Mouse (Mus musculus): ENCODE measurements around the gene Evi5. TPM values are rescaled to one million over a fixed set of nuclear protein-coding genes. Genes with fewer than 3 reads are reported as not detected.

Gene Evi5
- polyA plus RNA-seq, 1 experiment from 2014 or later = 50.2 TPM

GRCm38 (mm10) chr5:107703207-107703763, 171.6 kb downstream of the Evi5 start:
- Histone ChIP-seq H3K9me3 (ENCODE audit: control insufficient read depth, low read length) (no peaks in the 10 kb centered on the region), H3K4me3 (ENCODE audit: control insufficient read depth in 1 of 2, insufficient read depth in 1 of 2, low read depth in 1 of 2, low read length in 2 of 2) (no peak overlapping the region), H3K27me3 (ENCODE audit: control insufficient read depth, insufficient read depth, low read length) (no peaks in the 10 kb centered on the region), H3K4me2 (ENCODE audit: low read length) (no peak overlapping the region), H3K9ac (ENCODE audit: low read length) (no peak overlapping the region), H3K4me1 (ENCODE audit: control insufficient read depth in 2 of 2, insufficient read depth in 2 of 2, low read length in 2 of 2) (peaks cover 0 to 4% of the 10 kb centered on the region in 2 experiments; a peak in 1 of 4 replicates), H3K27ac (replicated peaks in 1 of 2; ENCODE audit: control insufficient read depth in 1 of 2, insufficient read depth in 1 of 2, low read depth in 2 of 2, low read length in 2 of 2) (no peak overlapping the region), H3K36me3 (ENCODE audit: control insufficient read depth, insufficient read depth, low read length) (no peaks in the 10 kb centered on the region)
- WGBS = 82% methylated on average over 6 of the region's 6 CpGs
- no peak for ATAC-seq (ENCODE audit: insufficient number of reproducible peaks, insufficient read depth, low FRiP score, low read depth)

GRCm38 (mm10) chr5:107701658-107702057, 173.2 kb downstream of the Evi5 start:
- H3K4me3 ChIP-seq (ENCODE audit: control insufficient read depth in 1 of 2, insufficient read depth in 1 of 2, low read depth in 1 of 2, low read length in 2 of 2) = no peak overlapping the region
- no peaks in the 10 kb centered on the region for H3K36me3 ChIP-seq (ENCODE audit: control insufficient read depth, insufficient read depth, low read length)
- no peaks in the 10 kb centered on the region for H3K27me3 ChIP-seq (ENCODE audit: control insufficient read depth, insufficient read depth, low read length)
- H3K27ac ChIP-seq (replicated peaks in 1 of 2; ENCODE audit: control insufficient read depth in 1 of 2, insufficient read depth in 1 of 2, low read depth in 2 of 2, low read length in 2 of 2) = no peak overlapping the region
- no peak for ATAC-seq (ENCODE audit: insufficient number of reproducible peaks, insufficient read depth, low FRiP score, low read depth)
- no peak overlapping the region for H3K4me2 ChIP-seq (ENCODE audit: low read length)
- 87% methylated on average over 9 of the region's 9 CpGs for WGBS
- H3K9me3 ChIP-seq (ENCODE audit: control insufficient read depth, low read length) = 0 out of 2 replicates have a peak, but pooled peaks cover 3% of the 10 kb centered on the region
- H3K9ac ChIP-seq (ENCODE audit: low read length) = no peak overlapping the region
- H3K4me1 ChIP-seq (ENCODE audit: control insufficient read depth in 2 of 2, insufficient read depth in 2 of 2, low read length in 2 of 2) = peaks cover 0 to 4% of the 10 kb centered on the region in 2 experiments; a peak in 1 of 4 replicates

DNA sequence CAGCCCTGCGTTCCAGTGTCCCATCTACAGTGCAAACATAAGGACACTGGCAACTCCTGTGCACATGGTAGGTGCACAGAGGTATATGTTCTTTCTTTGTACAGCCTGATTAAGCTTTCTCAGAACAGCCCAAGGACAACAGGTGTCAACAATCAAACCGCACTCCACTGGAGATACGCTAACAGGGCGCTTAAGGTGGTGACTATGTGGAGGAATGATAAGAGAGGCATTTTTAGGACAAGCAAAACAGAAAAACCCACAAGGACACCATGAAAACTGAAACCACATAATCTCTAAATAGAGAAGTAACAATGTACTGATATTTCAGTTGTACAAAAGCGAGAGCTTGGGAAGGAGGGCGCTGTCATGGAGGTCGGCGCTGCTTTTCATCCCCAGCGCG, 174.0 kb downstream of the Evi5 start:
- WGBS = 44% methylated on average over 10 of the region's 10 CpGs
- no peaks in the 10 kb centered on the region for H3K36me3 ChIP-seq (ENCODE audit: control insufficient read depth, insufficient read depth, low read length)
- H3K4me1 ChIP-seq (ENCODE audit: control insufficient read depth in 2 of 2, insufficient read depth in 2 of 2, low read length in 2 of 2) = peaks cover 0 to 4% of the 10 kb centered on the region in 2 experiments; a peak in 1 of 4 replicates
- no peak overlapping the region for H3K27ac ChIP-seq (replicated peaks in 1 of 2; ENCODE audit: control insufficient read depth in 1 of 2, insufficient read depth in 1 of 2, low read depth in 2 of 2, low read length in 2 of 2)
- no peak for ATAC-seq (ENCODE audit: insufficient number of reproducible peaks, insufficient read depth, low FRiP score, low read depth)
- H3K27me3 ChIP-seq (ENCODE audit: control insufficient read depth, insufficient read depth, low read length) = no peaks in the 10 kb centered on the region
- no peak overlapping the region for H3K4me3 ChIP-seq (ENCODE audit: control insufficient read depth in 1 of 2, insufficient read depth in 1 of 2, low read depth in 1 of 2, low read length in 2 of 2)
- 0 out of 2 replicates have a peak, but pooled peaks cover 3% of the 10 kb centered on the region for H3K9me3 ChIP-seq (ENCODE audit: control insufficient read depth, low read length)
- H3K9ac ChIP-seq (ENCODE audit: low read length) = no peak overlapping the region
- H3K4me2 ChIP-seq (ENCODE audit: low read length) = peak overlapping the region; percentile 34

- Histone ChIP-seq H3K36me3 (ENCODE audit: control insufficient read depth, insufficient read depth, low read length) (no peaks in the 10 kb centered on the region), H3K4me3 (ENCODE audit: control insufficient read depth in 1 of 2, insufficient read depth in 1 of 2, low read depth in 1 of 2, low read length in 2 of 2) (no peak overlapping the region), H3K9ac (ENCODE audit: low read length) (no peak overlapping the region), H3K27ac (replicated peaks in 1 of 2; ENCODE audit: control insufficient read depth in 1 of 2, insufficient read depth in 1 of 2, low read depth in 2 of 2, low read length in 2 of 2) (no peak overlapping the region), H3K9me3 (ENCODE audit: control insufficient read depth, low read length) (0 out of 2 replicates have a peak, but pooled peaks cover 3% of the 10 kb centered on the region), H3K4me1 (ENCODE audit: control insufficient read depth in 2 of 2, insufficient read depth in 2 of 2, low read length in 2 of 2) (peaks cover 0 to 4% of the 10 kb centered on the region in 2 experiments; a peak in 1 of 4 replicates), H3K4me2 (ENCODE audit: low read length) (no peak overlapping the region), H3K27me3 (ENCODE audit: control insufficient read depth, insufficient read depth, low read length) (no peaks in the 10 kb centered on the region)
- WGBS = 65% methylated on average over 8 of the region's 8 CpGs
- ATAC-seq (ENCODE audit: insufficient number of reproducible peaks, insufficient read depth, low FRiP score, low read depth) = no peak
These were observed 176.0 kb downstream of the Evi5 start for GRCm38 (mm10) chr5:107698888-107699287.

DNA sequence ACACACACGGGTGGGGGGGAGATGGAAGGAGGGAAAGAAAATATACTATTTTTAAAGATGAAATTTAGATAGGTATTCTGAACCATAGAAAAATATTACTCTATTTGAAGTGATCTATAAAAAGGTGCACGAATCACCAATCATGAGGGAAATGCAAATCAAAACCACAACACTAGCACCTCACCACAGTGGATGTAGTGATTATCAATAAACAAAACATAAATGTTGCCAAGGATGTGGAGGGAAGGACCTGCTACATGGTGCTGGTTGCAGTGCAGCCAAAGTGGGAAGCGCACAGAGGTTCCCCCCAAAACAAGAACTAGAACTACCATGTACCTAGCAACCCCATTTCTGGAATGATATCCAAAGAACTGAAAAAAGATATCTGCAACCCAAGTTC, 179.9 kb downstream of the Evi5 start:
- Histone ChIP-seq H3K9ac (ENCODE audit: low read length) (no peak overlapping the region), H3K27ac (replicated peaks in 1 of 2; ENCODE audit: control insufficient read depth in 1 of 2, insufficient read depth in 1 of 2, low read depth in 2 of 2, low read length in 2 of 2) (no peak overlapping the region), H3K9me3 (ENCODE audit: control insufficient read depth, low read length) (0 out of 2 replicates have a peak, but pooled peaks cover 3% of the 10 kb centered on the region), H3K4me3 (ENCODE audit: control insufficient read depth in 1 of 2, insufficient read depth in 1 of 2, low read depth in 1 of 2, low read length in 2 of 2) (no peak overlapping the region), H3K4me1 (ENCODE audit: control insufficient read depth in 2 of 2, insufficient read depth in 2 of 2, low read length in 2 of 2) (no peaks in the 10 kb centered on the region), H3K4me2 (ENCODE audit: low read length) (no peak overlapping the region), H3K27me3 (ENCODE audit: control insufficient read depth, insufficient read depth, low read length) (no peaks in the 10 kb centered on the region), H3K36me3 (ENCODE audit: control insufficient read depth, insufficient read depth, low read length) (no peaks in the 10 kb centered on the region)
- 84% methylated on average over 3 of the region's 3 CpGs for WGBS
- ATAC-seq (ENCODE audit: insufficient number of reproducible peaks, insufficient read depth, low FRiP score, low read depth) = no peak

Other genes starting within 250 kb of the Evi5 start
- gene Gfi1, start 149.1 kb downstream of the Evi5 start, polyA plus RNA-seq (2014; fragmentation: Nextera tagmentation; extraction: Ambion mirVana) = 0.09 TPM in 1 of 2 replicates, not detected in the other
- gene Ube2d2b, start 45.0 kb downstream of the Evi5 start, polyA plus RNA-seq (2014; fragmentation: Nextera tagmentation; extraction: Ambion mirVana) = 0.35 and 0.42 TPM in 2 replicates
- 44.9 and 47.3 TPM in 2 replicates for gene Rpl5, start 25.4 kb upstream of the Evi5 start, polyA plus RNA-seq (2014; fragmentation: Nextera tagmentation; extraction: Ambion mirVana)
- 18.4 and 19.8 TPM in 2 replicates for gene Fam69a, start 112.0 kb upstream of the Evi5 start, polyA plus RNA-seq (2014; fragmentation: Nextera tagmentation; extraction: Ambion mirVana)
- gene Mtf2, start 190.6 kb upstream of the Evi5 start, polyA plus RNA-seq (2014; fragmentation: Nextera tagmentation; extraction: Ambion mirVana) = 63.6 and 68.3 TPM in 2 replicates

Data from heart, embryonic 14.5 days (tissue).